Mouse (Mus musculus) E14TG2a.4 (cell line): ENCODE data around the gene Capn6.

ENCODE experiments used
- H3K27me3 ChIP-seq: 2 replicates; pipeline ENCODE4 v1.6.1; 2014; ENCODE audit warnings: low read length, control low read depth; ENCODE audit not compliant: insufficient read depth
- H3K36me3 ChIP-seq: 2 replicates; pipeline ENCODE4 v1.6.1; 2014; ENCODE audit warnings: low read length, control low read depth; ENCODE audit not compliant: insufficient read depth
- H3K4me1 ChIP-seq: replicated peaks from 2 replicates; pipeline ENCODE4 v1.6.1; 2014; ENCODE audit warnings: low read depth, low read length, control low read depth
- H3K4me3 ChIP-seq: replicated peaks from 2 replicates; pipeline ENCODE4 v1.5.1; 2014; ENCODE audit warnings: mild to moderate bottlenecking, low read length
- H3K9me3 ChIP-seq: 2 replicates; pipeline ENCODE4 v1.6.1; 2014; ENCODE audit warnings: low read length, control low read depth
- CTCF ChIP-seq: conservative IDR thresholded peaks from 2 replicates; pipeline ENCODE4 v1.5.1; 2014; ENCODE audit warnings: low read length
- NANOG ChIP-seq: IDR thresholded peaks from 2 replicates; pipeline ENCODE4 v1.6.1; 2014; ENCODE audit warnings: borderline replicate concordance, low read length, mixed read lengths
- POU5F1 ChIP-seq: IDR thresholded peaks from 2 replicates; pipeline ENCODE4 v1.6.1; 2014; ENCODE audit warnings: low read length, borderline replicate concordance

Gene Capn6

GRCm38 (mm10) chrX:143827212-143827611, at the start of gene Capn6:
Capn6 (minus strand) TSS chrX:143827414.
- TF ChIP-seq NANOG, result no peak
- H3K9me3 ChIP-seq, result no peaks in the 10 kb centered on the region
- H3K36me3 ChIP-seq, result no peaks in the 10 kb centered on the region
- H3K4me3 ChIP-seq, result no peak within 1 kb of the TSS
- no peaks in the 10 kb centered on the region for H3K4me1 ChIP-seq
- no peaks in the 10 kb centered on the region for H3K27me3 ChIP-seq

- H3K4me1 ChIP-seq, result no peaks in the 10 kb centered on the region
- no peaks in the 10 kb centered on the region for H3K27me3 ChIP-seq
- no peaks in the 10 kb centered on the region for H3K36me3 ChIP-seq
- H3K4me3 ChIP-seq, result no peak overlapping the region
- peaks cover 5% of the 10 kb centered on the region; the same call in 1 of the 2 replicates for H3K9me3 ChIP-seq
- TF ChIP-seq POU5F1, result no peak
- TF ChIP-seq CTCF, result no peak
- TF ChIP-seq NANOG, result no peak
These were observed 40.0 kb upstream of the Capn6 start for GRCm38 (mm10) chrX:143867129-143867664.

DNA sequence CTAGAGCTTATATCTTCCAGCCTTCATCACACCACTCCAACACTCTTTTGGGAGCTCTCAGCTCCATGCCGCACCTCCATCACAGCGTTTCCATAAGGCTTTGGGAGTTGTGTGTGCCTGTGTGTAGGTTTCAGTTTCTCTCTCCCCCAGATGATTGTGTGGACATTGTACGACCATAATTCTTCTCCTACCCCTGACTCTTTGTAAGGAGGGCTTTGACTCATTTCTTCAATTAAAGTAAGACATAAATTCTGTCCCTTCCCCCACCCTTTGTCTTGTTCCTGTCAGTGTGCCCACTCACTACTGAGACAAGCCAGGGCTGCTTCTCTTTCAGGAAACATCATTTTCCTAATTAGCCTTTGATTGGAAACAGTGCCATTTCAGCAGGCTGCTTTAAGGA, 24.1 kb upstream of the Capn6 start:
- H3K4me1 ChIP-seq, result no peaks in the 10 kb centered on the region
- no peak overlapping the region for H3K4me3 ChIP-seq
- no peaks in the 10 kb centered on the region for H3K9me3 ChIP-seq
- no peak for TF ChIP-seq NANOG
- no peak for TF ChIP-seq POU5F1
- TF ChIP-seq CTCF, result no peak
- no peaks in the 10 kb centered on the region for H3K36me3 ChIP-seq
- no peaks in the 10 kb centered on the region for H3K27me3 ChIP-seq

DNA sequence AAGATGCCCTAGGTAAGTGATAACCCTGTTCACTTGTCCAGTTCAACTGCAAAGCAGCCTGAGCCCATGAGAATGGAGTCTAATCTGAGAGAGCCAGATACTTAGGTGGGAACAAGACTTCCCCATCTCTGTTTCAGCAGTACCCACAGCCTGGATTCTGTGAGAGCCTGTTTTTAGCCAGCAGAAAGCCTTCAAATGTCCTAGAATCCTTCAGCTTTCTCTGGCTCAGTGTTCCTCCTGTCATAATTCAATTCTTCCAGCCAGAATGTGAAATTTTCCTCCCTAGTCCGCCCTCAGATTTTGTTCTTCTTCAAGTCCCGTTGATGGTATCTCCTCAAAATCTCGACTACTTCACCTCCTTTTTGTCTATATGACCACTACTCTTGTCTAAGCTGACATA, 22.8 kb upstream of the Capn6 start:
- no peaks in the 10 kb centered on the region for H3K9me3 ChIP-seq
- H3K27me3 ChIP-seq, result no peaks in the 10 kb centered on the region
- no peaks in the 10 kb centered on the region for H3K36me3 ChIP-seq
- TF ChIP-seq POU5F1 (no peak), NANOG (no peak), CTCF (no peak)
- H3K4me1 ChIP-seq, result no peaks in the 10 kb centered on the region
- no peak overlapping the region for H3K4me3 ChIP-seq

- Histone ChIP-seq H3K4me1 (no peaks in the 10 kb centered on the region), H3K36me3 (no peaks in the 10 kb centered on the region), H3K4me3 (no peak overlapping the region), H3K27me3 (no peaks in the 10 kb centered on the region), H3K9me3 (no peaks in the 10 kb centered on the region)
- TF ChIP-seq NANOG (no peak), CTCF (no peak)
These were observed 19.4 kb upstream of the Capn6 start for GRCm38 (mm10) chrX:143846637-143847036.

DNA sequence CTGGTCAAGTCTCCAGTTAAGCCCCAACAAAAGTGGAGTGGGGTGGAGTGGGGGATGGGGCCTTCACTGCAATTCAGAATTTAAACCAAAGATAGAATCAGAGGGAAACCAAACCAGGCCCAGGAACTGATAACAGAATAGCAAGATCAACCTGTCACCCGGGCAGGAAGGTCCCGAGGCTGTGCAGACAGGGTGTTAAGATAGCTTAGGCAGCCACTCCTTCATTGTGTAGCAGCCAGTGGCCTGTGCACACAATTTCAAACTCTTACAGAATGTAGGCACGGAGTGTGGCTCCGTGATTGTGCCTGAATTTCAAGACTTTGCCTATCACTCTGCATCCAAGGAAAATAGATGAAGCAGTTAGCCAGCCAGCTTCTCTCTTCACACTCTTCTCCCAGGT, 693 bp downstream of the Capn6 start:
- Histone ChIP-seq H3K9me3 (no peaks in the 10 kb centered on the region), H3K36me3 (no peaks in the 10 kb centered on the region), H3K4me3 (no peak overlapping the region), H3K4me1 (no peaks in the 10 kb centered on the region), H3K27me3 (no peaks in the 10 kb centered on the region)
- no peak for TF ChIP-seq NANOG
- TF ChIP-seq POU5F1, result no peak
- TF ChIP-seq CTCF, result no peak

DNA sequence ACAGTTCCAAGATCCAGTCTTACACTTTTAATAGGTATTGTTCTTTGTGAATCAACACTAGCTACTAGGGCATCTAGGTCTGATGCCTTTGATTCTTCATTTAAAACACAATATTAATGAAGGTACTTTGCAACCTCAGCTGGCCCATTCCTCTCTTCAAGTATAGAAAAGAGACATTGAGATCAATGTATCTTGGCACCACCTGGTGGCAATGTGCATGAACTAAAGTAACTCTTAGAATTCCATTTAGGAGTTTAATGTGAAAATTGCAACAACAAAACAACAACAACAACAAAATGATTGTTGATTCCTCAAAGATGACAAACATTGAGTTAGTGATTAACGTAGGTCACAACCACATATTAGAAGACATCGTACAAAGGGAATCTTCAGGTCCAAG, 8.3 kb downstream of the Capn6 start:
- Histone ChIP-seq H3K27me3 (no peaks in the 10 kb centered on the region), H3K4me3 (no peak overlapping the region), H3K4me1 (no peaks in the 10 kb centered on the region), H3K36me3 (no peaks in the 10 kb centered on the region), H3K9me3 (no peaks in the 10 kb centered on the region)
- no peak for TF ChIP-seq CTCF
- no peak for TF ChIP-seq NANOG
- no peak for TF ChIP-seq POU5F1

- TF ChIP-seq NANOG (no peak), POU5F1 (no peak), CTCF (no peak)
- Histone ChIP-seq H3K36me3 (no peaks in the 10 kb centered on the region), H3K9me3 (no peaks in the 10 kb centered on the region), H3K4me3 (no peak overlapping the region), H3K4me1 (no peaks in the 10 kb centered on the region), H3K27me3 (no peaks in the 10 kb centered on the region)
These were observed 11.3 kb downstream of the Capn6 start for GRCm38 (mm10) chrX:143815948-143816347.

DNA sequence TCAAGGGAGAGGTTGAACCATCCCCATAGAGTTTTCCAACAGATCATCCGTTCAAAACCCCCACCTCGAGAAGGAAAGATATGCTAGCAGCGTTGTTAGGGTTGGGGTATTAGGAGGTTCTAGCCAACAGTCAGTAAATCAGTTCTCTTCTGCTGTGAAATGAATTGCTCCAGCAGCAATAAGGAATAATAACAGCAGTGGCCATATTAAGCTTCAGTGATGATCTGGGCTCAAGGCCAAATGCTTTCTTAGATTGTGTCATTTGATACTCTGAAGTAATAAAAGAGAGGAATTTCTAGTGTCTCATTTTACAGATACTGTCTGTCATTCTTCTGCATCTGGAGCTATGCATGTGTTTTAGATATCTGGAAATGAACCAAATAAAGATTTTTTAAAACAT, 64.7 kb downstream of the Capn6 start:
- Histone ChIP-seq H3K36me3 (no peaks in the 10 kb centered on the region), H3K27me3 (no peaks in the 10 kb centered on the region), H3K4me1 (no peaks in the 10 kb centered on the region), H3K9me3 (no peaks in the 10 kb centered on the region), H3K4me3 (no peak overlapping the region)
- TF ChIP-seq NANOG (no peak), CTCF (no peak), POU5F1 (no peak)
